Mouse (Mus musculus): ENCODE measurements around the gene Fnbp4. TPM values are rescaled to one million over a fixed set of nuclear protein-coding genes. Genes with fewer than 3 reads are reported as not detected.
A peak's percentile ranks its signal among the peaks of the same experiment; 100 is the strongest.

Fnbp4 gene
- polyA plus RNA-seq, 1 experiment = 12.1 TPM

- H3K4me3 ChIP-seq (ENCODE audit: insufficient read depth, poor library complexity, severe bottlenecking) = peak overlapping the region; percentile 97
- peaks cover 23% of the 10 kb centered on the region for H3K36me3 ChIP-seq (ENCODE audit: control insufficient read depth, insufficient read depth)
- H3K79me2 ChIP-seq (ENCODE audit: control insufficient read depth, insufficient read depth) = peaks cover 47% of the 10 kb centered on the region
- no peak overlapping the region for H3ac ChIP-seq (ENCODE audit: control insufficient read depth, insufficient read length, low read depth)
- no peaks in the 10 kb centered on the region for H3K27me3 ChIP-seq (ENCODE audit: control insufficient read depth, insufficient read depth, insufficient read length)
- H3K79me3 ChIP-seq (ENCODE audit: low read depth) = peaks cover 37% of the 10 kb centered on the region
- TF ChIP-seq USF1 (IDR thresholded peaks at IDR 0.05; ENCODE audit: low read depth) (peak; percentile 9), MYOD1 (IDR thresholded peaks at IDR 0.05; ENCODE audit: control insufficient read depth, insufficient read length, low read depth) (no peak), MAX (IDR thresholded peaks at IDR 0.05) (no peak)
Measured at GRCm38 (mm10) chr2:90744285-90745052, 701 bp upstream of the Fnbp4 start.

- Histone ChIP-seq H3K79me3 (ENCODE audit: low read depth) (peaks cover 50% of the 10 kb centered on the region), H3ac (ENCODE audit: control insufficient read depth, insufficient read length, low read depth) (peak overlapping the region; percentile 89), H3K4me3 (ENCODE audit: insufficient read depth, poor library complexity, severe bottlenecking) (peak overlapping the region; percentile 97), H3K27me3 (ENCODE audit: control insufficient read depth, insufficient read depth, insufficient read length) (no peaks in the 10 kb centered on the region), H3K36me3 (ENCODE audit: control insufficient read depth, insufficient read depth) (peaks cover 38% of the 10 kb centered on the region), H3K79me2 (ENCODE audit: control insufficient read depth, insufficient read depth) (peaks cover 62% of the 10 kb centered on the region)
- TF ChIP-seq CEBPB (IDR thresholded peaks at IDR 0.05; ENCODE audit: low read depth) = no peak
- TF ChIP-seq MYOD1 (IDR thresholded peaks at IDR 0.05; ENCODE audit: control insufficient read depth, insufficient read length, low read depth) = no peak
- TF ChIP-seq MAX (IDR thresholded peaks at IDR 0.05) = no peak
- TF ChIP-seq MYOG (IDR thresholded peaks at IDR 0.05; ENCODE audit: control insufficient read depth, extremely low read depth, insufficient read length) = no peak
- no peak for TF ChIP-seq FOSL1 (IDR thresholded peaks at IDR 0.05; ENCODE audit: insufficient read depth, low read length, poor library complexity, severe bottlenecking)
- no peak for TF ChIP-seq CTCF (IDR thresholded peaks at IDR 0.05; ENCODE audit: control insufficient read depth, insufficient read depth, insufficient read length)
- TF ChIP-seq USF1 (IDR thresholded peaks at IDR 0.05; ENCODE audit: low read depth) = no peak
Measured at GRCm38 (mm10) chr2:90745740-90746537, 769 bp downstream of the Fnbp4 start.

GRCm38 (mm10) chr2:90746538-90746865 is 1.3 kb downstream of the Fnbp4 start:
- peaks cover 43% of the 10 kb centered on the region for H3K36me3 ChIP-seq (ENCODE audit: control insufficient read depth, insufficient read depth)
- H3K79me3 ChIP-seq (ENCODE audit: low read depth) = peaks cover 55% of the 10 kb centered on the region
- TF ChIP-seq FOSL1 (IDR thresholded peaks at IDR 0.05; ENCODE audit: insufficient read depth, low read length, poor library complexity, severe bottlenecking) = no peak
- no peak for TF ChIP-seq CTCF (IDR thresholded peaks at IDR 0.05; ENCODE audit: control insufficient read depth, insufficient read depth, insufficient read length)
- no peak for TF ChIP-seq MYOD1 (IDR thresholded peaks at IDR 0.05; ENCODE audit: control insufficient read depth, insufficient read length, low read depth)
- TF ChIP-seq MAX (IDR thresholded peaks at IDR 0.05) = no peak
- TF ChIP-seq CEBPB (IDR thresholded peaks at IDR 0.05; ENCODE audit: low read depth) = no peak
- no peak for TF ChIP-seq USF1 (IDR thresholded peaks at IDR 0.05; ENCODE audit: low read depth)
- TF ChIP-seq MYOG (IDR thresholded peaks at IDR 0.05; ENCODE audit: control insufficient read depth, extremely low read depth, insufficient read length) = no peak
- H3K79me2 ChIP-seq (ENCODE audit: control insufficient read depth, insufficient read depth) = peaks cover 68% of the 10 kb centered on the region
- H3K4me3 ChIP-seq (ENCODE audit: insufficient read depth, poor library complexity, severe bottlenecking) = peak overlapping the region; percentile 97
- peak overlapping the region; percentile 89 for H3ac ChIP-seq (ENCODE audit: control insufficient read depth, insufficient read length, low read depth)
- no peaks in the 10 kb centered on the region for H3K27me3 ChIP-seq (ENCODE audit: control insufficient read depth, insufficient read depth, insufficient read length)

GRCm38 (mm10) chr2:90747131-90747530 is 2.0 kb downstream of the Fnbp4 start:
- no peak overlapping the region for H3ac ChIP-seq (ENCODE audit: control insufficient read depth, insufficient read length, low read depth)
- peak overlapping the region; percentile 97 for H3K4me3 ChIP-seq (ENCODE audit: insufficient read depth, poor library complexity, severe bottlenecking)
- no peaks in the 10 kb centered on the region for H3K27me3 ChIP-seq (ENCODE audit: control insufficient read depth, insufficient read depth, insufficient read length)
- peaks cover 55% of the 10 kb centered on the region for H3K79me3 ChIP-seq (ENCODE audit: low read depth)
- TF ChIP-seq CTCF (IDR thresholded peaks at IDR 0.05; ENCODE audit: control insufficient read depth, insufficient read depth, insufficient read length) (no peak), MYOG (IDR thresholded peaks at IDR 0.05; ENCODE audit: control insufficient read depth, extremely low read depth, insufficient read length) (no peak), CEBPB (IDR thresholded peaks at IDR 0.05; ENCODE audit: low read depth) (no peak), FOSL1 (IDR thresholded peaks at IDR 0.05; ENCODE audit: insufficient read depth, low read length, poor library complexity, severe bottlenecking) (no peak), USF1 (IDR thresholded peaks at IDR 0.05; ENCODE audit: low read depth) (no peak), MAX (IDR thresholded peaks at IDR 0.05) (no peak), MYOD1 (IDR thresholded peaks at IDR 0.05; ENCODE audit: control insufficient read depth, insufficient read length, low read depth) (no peak)
- peaks cover 45% of the 10 kb centered on the region for H3K36me3 ChIP-seq (ENCODE audit: control insufficient read depth, insufficient read depth)
- H3K79me2 ChIP-seq (ENCODE audit: control insufficient read depth, insufficient read depth) = peaks cover 70% of the 10 kb centered on the region

GRCm38 (mm10) chr2:90749676-90750459 is 4.7 kb downstream of the Fnbp4 start:
- Histone ChIP-seq H3K79me3 (ENCODE audit: low read depth) (peaks cover 56% of the 10 kb centered on the region), H3K79me2 (ENCODE audit: control insufficient read depth, insufficient read depth) (peaks cover 82% of the 10 kb centered on the region), H3K4me3 (ENCODE audit: insufficient read depth, poor library complexity, severe bottlenecking) (no peak overlapping the region), H3ac (ENCODE audit: control insufficient read depth, insufficient read length, low read depth) (no peak overlapping the region), H3K36me3 (ENCODE audit: control insufficient read depth, insufficient read depth) (peaks cover 73% of the 10 kb centered on the region), H3K27me3 (ENCODE audit: control insufficient read depth, insufficient read depth, insufficient read length) (no peaks in the 10 kb centered on the region)
- TF ChIP-seq USF1 (IDR thresholded peaks at IDR 0.05; ENCODE audit: low read depth) (no peak), CEBPB (IDR thresholded peaks at IDR 0.05; ENCODE audit: low read depth) (no peak), MYOG (IDR thresholded peaks at IDR 0.05; ENCODE audit: control insufficient read depth, extremely low read depth, insufficient read length) (no peak), MYOD1 (IDR thresholded peaks at IDR 0.05; ENCODE audit: control insufficient read depth, insufficient read length, low read depth) (no peak), CTCF (IDR thresholded peaks at IDR 0.05; ENCODE audit: control insufficient read depth, insufficient read depth, insufficient read length) (no peak), FOSL1 (IDR thresholded peaks at IDR 0.05; ENCODE audit: insufficient read depth, low read length, poor library complexity, severe bottlenecking) (no peak), MAX (IDR thresholded peaks at IDR 0.05) (no peak)
